Mouse (Mus musculus) adrenal gland, adult 18-20 months (tissue): ENCODE results near the gene Chst11. TPM values are rescaled to one million over a fixed set of nuclear protein-coding genes. Genes with fewer than 3 reads are reported as not detected.

Experiments
- DNase-seq, 2 experiments: peaks; one replicate each; pipeline ENCODE4 v3.0.0; 2021 to 2022; ENCODE audit warnings: low spot score in 2 of 2
- total RNA-seq, 2 experiments: library from RNA; stranded (reverse); gene quantifications; 1 replicate in 1 of 2; 2 replicates in 1 of 2; pipeline ENCODE4 v1.2.3; 2021

Gene Chst11
- total RNA-seq, 2 experiments from 2014 or later = 49.8 to 68.7 TPM

GRCm38 (mm10) chr10:83201525-83201924, 216.2 kb downstream of the Chst11 start:
- no peak for DNase-seq

- no peak for DNase-seq
Measured at GRCm38 (mm10) chr10:83202906-83203702, 217.8 kb downstream of the Chst11 start.

GRCm38 (mm10) chr10:83208436-83208835, 223.1 kb downstream of the Chst11 start:
- DNase-seq = no peak

GRCm38 (mm10) chr10:83209388-83209787, 224.1 kb downstream of the Chst11 start:
- DNase-seq = no peak

- no peak for DNase-seq
Measured at GRCm38 (mm10) chr10:83210122-83210521, 224.8 kb downstream of the Chst11 start.

GRCm38 (mm10) chr10:83210968-83211583, 225.8 kb downstream of the Chst11 start:
- DNase-seq = no peak

GRCm38 (mm10) chr10:83212618-83213017, 227.3 kb downstream of the Chst11 start:
- no peak for DNase-seq

GRCm38 (mm10) chr10:83215559-83215958, 230.3 kb downstream of the Chst11 start:
- DNase-seq = no peak

- DNase-seq = no peak
Measured at GRCm38 (mm10) chr10:83217256-83217655, 232.0 kb downstream of the Chst11 start.

GRCm38 (mm10) chr10:83218778-83219177, 233.5 kb downstream of the Chst11 start:
- no peak for DNase-seq

- DNase-seq = peak; percentile 59 to 61
Measured at GRCm38 (mm10) chr10:83219729-83220128, 234.4 kb downstream of the Chst11 start.

- no peak for DNase-seq
Measured at GRCm38 (mm10) chr10:83220217-83220616, 234.9 kb downstream of the Chst11 start.

- no peak for DNase-seq
Measured at GRCm38 (mm10) chr10:83220847-83221246, 235.5 kb downstream of the Chst11 start.

- DNase-seq = no peak
Measured at GRCm38 (mm10) chr10:83224999-83225398, 239.7 kb downstream of the Chst11 start.

GRCm38 (mm10) chr10:83228626-83229025, 243.3 kb downstream of the Chst11 start:
- no peak for DNase-seq

GRCm38 (mm10) chr10:83233967-83234366, 248.7 kb downstream of the Chst11 start:
- DNase-seq = no peak

- no peak for DNase-seq
Measured at GRCm38 (mm10) chr10:83234391-83234790, 249.1 kb downstream of the Chst11 start.

- DNase-seq = no peak
Measured at GRCm38 (mm10) chr10:83242106-83242686, 256.9 kb downstream of the Chst11 start.

- no peak for DNase-seq
Measured at GRCm38 (mm10) chr10:83244131-83244530, 258.8 kb downstream of the Chst11 start.
